Mouse (Mus musculus): ENCODE results near the gene Ntsr2. TPM values are rescaled to one million over a fixed set of nuclear protein-coding genes. Genes with fewer than 3 reads are reported as not detected.
A peak's percentile ranks its signal among the peaks of the same experiment; 100 is the strongest.

Ntsr2 gene
- total and polyA plus RNA-seq, 2 experiments from 2014 or later = 22.6 to 34.2 TPM

GRCm38 (mm10) chr12:16635816-16636215, 17.4 kb upstream of the Ntsr2 start:
- Histone ChIP-seq H3K4me2 (ENCODE audit: low read depth, low read length) (no peak overlapping the region), H3K9me3 (ENCODE audit: low read length) (no peaks in the 10 kb centered on the region), H3K4me1 (ENCODE audit: insufficient read depth, low read length) (no peaks in the 10 kb centered on the region), H3K4me3 (ENCODE audit: low read length) (no peak overlapping the region), H3K36me3 (ENCODE audit: insufficient read depth, low read length) (no peaks in the 10 kb centered on the region), H3K9ac (replicated peaks; ENCODE audit: low read length) (no peak overlapping the region), H3K27ac (no peak overlapping the region), H3K27me3 (ENCODE audit: insufficient read depth, low read length) (no peaks in the 10 kb centered on the region)
- 73% methylated on average over 6 of the region's 6 CpGs for WGBS
- ATAC-seq (no peak), DNase-seq (ENCODE audit: low spot score) (no peak)
- no peak for TF ChIP-seq CTCF (IDR thresholded peaks at IDR 0.05; ENCODE audit: low read depth)

GRCm38 (mm10) chr12:16639078-16639771, 14.0 kb upstream of the Ntsr2 start:
- 73% methylated on average over 12 of the region's 12 CpGs for WGBS
- TF ChIP-seq CTCF (IDR thresholded peaks at IDR 0.05; ENCODE audit: low read depth) = peak; percentile 58
- H3K4me3 ChIP-seq (ENCODE audit: low read length) = no peak overlapping the region

GRCm38 (mm10) chr12:16640075-16640474, 13.1 kb upstream of the Ntsr2 start:
- no peak for TF ChIP-seq CTCF (IDR thresholded peaks at IDR 0.05; ENCODE audit: low read depth)
- Histone ChIP-seq H3K9me3 (ENCODE audit: low read length) (no peaks in the 10 kb centered on the region), H3K27me3 (ENCODE audit: insufficient read depth, low read length) (no peaks in the 10 kb centered on the region), H3K9ac (replicated peaks; ENCODE audit: low read length) (no peak overlapping the region), H3K4me3 (ENCODE audit: low read length) (no peak overlapping the region), H3K4me1 (ENCODE audit: insufficient read depth, low read length) (peaks cover 7% of the 10 kb centered on the region), H3K36me3 (ENCODE audit: insufficient read depth, low read length) (no peaks in the 10 kb centered on the region), H3K27ac (no peak overlapping the region), H3K4me2 (ENCODE audit: low read depth, low read length) (no peak overlapping the region)
- ATAC-seq = no peak
- 85% methylated on average over 6 of the region's 6 CpGs for WGBS
- DNase-seq (ENCODE audit: low spot score) = no peak

More at GRCm38 (mm10) chr12:16639078-16639771, 14.0 kb upstream of the Ntsr2 start:
- H3K27ac ChIP-seq = no peak overlapping the region
- H3K9ac ChIP-seq (replicated peaks; ENCODE audit: low read length) = no peak overlapping the region
- no peaks in the 10 kb centered on the region for H3K27me3 ChIP-seq (ENCODE audit: insufficient read depth, low read length)
- DNase-seq (ENCODE audit: low spot score) = peak; percentile 42
- no peaks in the 10 kb centered on the region for H3K9me3 ChIP-seq (ENCODE audit: low read length)
- no peak overlapping the region for H3K4me2 ChIP-seq (ENCODE audit: low read depth, low read length)
- ATAC-seq = no peak
- H3K4me1 ChIP-seq (ENCODE audit: insufficient read depth, low read length) = peaks cover 7% of the 10 kb centered on the region
- no peaks in the 10 kb centered on the region for H3K36me3 ChIP-seq (ENCODE audit: insufficient read depth, low read length)

- DNase-seq (ENCODE audit: low spot score) (no peak), ATAC-seq (no peak)
- Histone ChIP-seq H3K9ac (replicated peaks; ENCODE audit: low read length) (no peak overlapping the region), H3K9me3 (ENCODE audit: low read length) (no peaks in the 10 kb centered on the region), H3K27me3 (ENCODE audit: insufficient read depth, low read length) (no peaks in the 10 kb centered on the region), H3K4me1 (ENCODE audit: insufficient read depth, low read length) (peaks cover 7% of the 10 kb centered on the region), H3K36me3 (ENCODE audit: insufficient read depth, low read length) (no peaks in the 10 kb centered on the region), H3K4me3 (ENCODE audit: low read length) (no peak overlapping the region), H3K4me2 (ENCODE audit: low read depth, low read length) (no peak overlapping the region), H3K27ac (no peak overlapping the region)
- no peak for TF ChIP-seq CTCF (IDR thresholded peaks at IDR 0.05; ENCODE audit: low read depth)
- 63% methylated on average over 5 of the region's 5 CpGs for WGBS
Observed at GRCm38 (mm10) chr12:16642000-16642399, 11.2 kb upstream of the Ntsr2 start.

GRCm38 (mm10) chr12:16643508-16644345, 9.5 kb upstream of the Ntsr2 start:
- no peak overlapping the region for H3K4me2 ChIP-seq (ENCODE audit: low read depth, low read length)
- ATAC-seq (peak; percentile 86), DNase-seq (ENCODE audit: low spot score) (peak; percentile 85)
- H3K4me3 ChIP-seq (ENCODE audit: low read length) = no peak overlapping the region
- H3K27ac ChIP-seq = peak overlapping the region; percentile 73; the same call in 1 of the 2 replicates
- no peaks in the 10 kb centered on the region for H3K27me3 ChIP-seq (ENCODE audit: insufficient read depth, low read length)
- peak; percentile 14 for TF ChIP-seq CTCF (IDR thresholded peaks at IDR 0.05; ENCODE audit: low read depth)
- WGBS = 28% methylated on average over 12 of the region's 12 CpGs
- no peaks in the 10 kb centered on the region for H3K36me3 ChIP-seq (ENCODE audit: insufficient read depth, low read length)
- H3K4me1 ChIP-seq (ENCODE audit: insufficient read depth, low read length) = peaks cover 7% of the 10 kb centered on the region
- H3K9ac ChIP-seq (replicated peaks; ENCODE audit: low read length) = no peak overlapping the region
- H3K9me3 ChIP-seq (ENCODE audit: low read length) = no peaks in the 10 kb centered on the region

GRCm38 (mm10) chr12:16644698-16645097, 8.5 kb upstream of the Ntsr2 start:
- DNase-seq (ENCODE audit: low spot score) = no peak
- H3K4me1 ChIP-seq (ENCODE audit: insufficient read depth, low read length) = peaks cover 7% of the 10 kb centered on the region
- no peak overlapping the region for H3K4me3 ChIP-seq (ENCODE audit: low read length)
- H3K9ac ChIP-seq (replicated peaks; ENCODE audit: low read length) = no peak overlapping the region
- H3K36me3 ChIP-seq (ENCODE audit: insufficient read depth, low read length) = no peaks in the 10 kb centered on the region
- 60% methylated on average over 8 of the region's 8 CpGs for WGBS
- no peak overlapping the region for H3K4me2 ChIP-seq (ENCODE audit: low read depth, low read length)
- peak overlapping the region; percentile 73 for H3K27ac ChIP-seq
- no peak for TF ChIP-seq CTCF (IDR thresholded peaks at IDR 0.05; ENCODE audit: low read depth)
- ATAC-seq = no peak
- no peaks in the 10 kb centered on the region for H3K9me3 ChIP-seq (ENCODE audit: low read length)
- H3K27me3 ChIP-seq (ENCODE audit: insufficient read depth, low read length) = no peaks in the 10 kb centered on the region
